Mouse (Mus musculus) cerebral cortex, adult 2 months (tissue): ENCODE data around the gene Prodh2.

Experiments
- WGBS: fragments of 180-500 bp; shearing (Covaris S2); methylation state at CpG from one replicate; pipeline ENCODE4 v1.1.7; 2018; 5-methylcytosine and 5-hydroxymethylcytosine counted together

Gene Prodh2

DNA sequence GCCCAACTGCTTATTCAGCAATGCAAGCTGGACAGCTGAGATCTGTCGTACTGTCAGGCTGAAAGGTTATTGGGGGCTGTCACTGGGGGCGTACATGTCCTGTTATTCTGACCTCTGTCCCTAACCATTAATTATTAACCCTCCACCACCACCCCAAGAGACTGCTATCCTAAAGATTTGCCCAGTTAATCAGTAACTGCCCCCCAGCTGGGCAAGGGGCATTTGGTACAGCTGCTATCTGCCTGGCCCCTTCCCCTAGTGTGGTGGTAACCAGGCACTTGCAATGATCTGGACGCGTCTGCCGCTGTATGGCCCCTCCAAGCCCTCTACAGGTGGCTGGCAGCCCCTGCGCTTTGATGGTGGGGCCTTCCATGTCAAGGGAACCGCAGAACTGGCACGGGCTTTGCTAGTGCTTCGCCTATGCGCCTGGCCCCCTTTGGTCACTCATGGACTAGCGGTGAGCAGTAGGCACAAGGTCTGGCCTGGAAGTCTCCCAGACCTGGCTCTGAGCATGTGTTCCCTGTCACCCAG is at the start of gene Prodh2:
Prodh2 (plus strand) TSS at position 222 of the 531 bp plus-strand sequence.
- 80% methylated on average over 11 of the region's 11 CpGs for WGBS

DNA sequence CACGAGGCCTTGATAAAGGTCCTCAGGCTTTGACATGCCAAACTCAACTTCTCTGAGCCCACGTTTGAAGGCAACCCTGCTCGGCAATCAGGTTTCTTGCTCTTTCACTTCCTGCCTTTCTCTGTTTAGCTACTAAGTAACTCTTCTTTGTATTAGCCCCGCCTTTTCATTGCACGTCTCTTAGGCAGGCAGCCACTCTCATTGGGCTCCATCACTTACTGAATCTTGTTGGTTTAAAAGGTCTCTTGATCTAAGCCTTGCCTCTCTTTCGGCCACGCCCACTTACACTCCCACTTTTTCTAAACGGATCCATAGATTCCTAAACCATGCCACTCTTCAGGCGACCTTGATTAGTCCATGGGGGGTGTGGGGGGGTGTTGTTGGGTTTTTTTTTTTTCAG is 49.7 kb upstream of the Prodh2 start:
- 21% methylated on average over 9 of the region's 9 CpGs for WGBS

DNA sequence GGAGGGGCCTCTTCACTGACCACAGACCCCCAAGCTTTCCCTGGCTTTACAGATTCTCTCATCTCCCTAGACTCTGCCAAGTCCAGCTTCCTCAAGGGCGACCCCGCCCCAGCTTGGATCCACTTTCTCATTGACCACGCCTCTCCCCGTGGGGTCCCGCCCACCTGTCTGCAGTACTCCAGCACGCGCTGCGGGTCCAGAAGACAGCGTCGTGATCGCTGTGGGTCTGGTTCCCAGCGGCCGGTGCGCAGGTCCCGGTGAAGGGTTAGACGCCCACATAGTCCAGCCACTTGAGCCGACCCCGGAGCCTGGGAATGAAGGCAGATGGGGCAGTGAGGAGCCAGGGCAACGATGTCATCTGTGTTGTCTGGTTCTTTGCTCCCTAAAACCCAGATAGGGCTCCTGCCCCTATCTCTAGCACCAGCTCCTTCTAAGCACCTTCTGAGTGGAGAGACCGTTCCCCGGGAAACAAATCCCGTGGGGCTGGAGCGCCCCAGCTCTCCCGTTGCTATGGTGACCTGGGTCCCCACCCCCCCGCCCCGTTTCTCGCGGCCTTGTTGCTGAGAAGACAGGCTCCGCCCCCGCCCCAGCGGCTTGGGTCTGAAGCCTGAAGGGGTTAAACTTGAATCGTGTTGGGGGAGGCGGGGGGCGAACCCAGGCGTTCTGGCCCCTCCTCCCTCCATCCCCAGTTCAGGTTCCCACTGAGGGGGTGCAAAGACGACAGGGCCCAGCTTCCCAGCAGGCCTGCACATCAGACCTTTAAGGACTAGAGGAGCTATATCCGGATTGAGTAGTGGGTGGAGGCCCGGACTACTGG is 49.1 kb upstream of the Prodh2 start:
- WGBS: 1% methylated on average over 37 of the region's 38 CpGs

DNA sequence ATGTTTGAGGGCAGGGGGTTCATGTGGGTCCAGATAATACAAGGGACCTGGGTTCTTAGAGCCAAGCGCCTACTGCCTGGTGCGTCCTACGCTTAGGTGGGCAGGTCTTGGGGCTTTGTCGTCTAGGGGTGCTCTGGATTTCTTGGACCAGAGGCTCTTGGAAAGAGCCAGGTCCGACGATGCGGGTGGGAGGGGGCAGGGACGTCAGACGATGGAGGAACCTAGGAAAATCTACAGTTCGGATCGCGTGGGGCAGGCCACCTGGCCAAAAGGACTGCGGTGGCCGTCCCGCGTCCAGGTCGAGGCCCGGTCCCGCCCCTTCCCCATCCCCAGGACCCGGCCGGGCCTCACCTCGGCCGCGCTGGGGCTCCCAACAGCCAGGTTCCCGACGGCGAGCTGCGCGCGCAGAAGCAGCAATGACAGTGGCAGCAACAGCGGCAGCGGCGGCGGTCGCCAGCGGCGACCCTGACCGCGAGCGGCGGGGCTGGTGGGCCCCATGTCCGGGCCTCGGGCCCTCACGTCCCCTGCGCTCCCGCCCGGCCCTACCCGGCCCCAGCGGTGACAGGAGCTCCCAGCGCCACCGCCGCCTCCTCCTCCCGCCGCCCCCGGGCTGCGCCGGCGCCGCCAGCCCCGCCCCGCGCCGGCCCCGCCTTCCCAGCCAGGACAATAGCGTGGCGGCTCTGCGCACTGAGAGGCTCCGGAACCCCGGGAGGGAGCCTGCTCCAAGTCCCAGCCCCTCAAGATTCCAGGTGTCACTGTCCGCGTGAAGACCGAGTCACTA is 48.3 kb upstream of the Prodh2 start, which contains the start of gene Aplp1:
Aplp1 (minus strand) TSS at position 565 of the 781 bp plus-strand sequence.
- WGBS: under 1% methylated on average over 69 of the region's 72 CpGs

DNA sequence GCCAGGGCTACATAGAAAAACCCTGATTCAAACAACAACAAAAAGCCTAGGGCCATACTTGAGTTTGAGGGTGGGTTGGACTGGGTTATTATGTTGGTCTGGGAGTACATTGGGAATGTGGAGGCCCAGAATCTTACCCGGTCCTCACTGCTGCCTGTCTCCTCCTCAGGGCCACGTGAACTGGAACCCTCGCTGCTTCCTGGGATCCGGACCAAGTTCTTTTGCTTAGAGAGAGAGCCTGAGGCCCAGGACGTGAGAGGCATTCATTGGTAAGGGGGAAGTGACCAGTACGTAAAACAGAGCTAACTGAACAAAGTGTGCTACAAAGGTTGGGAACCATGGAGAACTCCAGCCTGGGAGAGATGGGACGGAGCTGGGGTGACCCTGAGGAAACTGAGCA is 43.2 kb upstream of the Prodh2 start:
- WGBS: 61% methylated on average over 7 of the region's 7 CpGs

DNA sequence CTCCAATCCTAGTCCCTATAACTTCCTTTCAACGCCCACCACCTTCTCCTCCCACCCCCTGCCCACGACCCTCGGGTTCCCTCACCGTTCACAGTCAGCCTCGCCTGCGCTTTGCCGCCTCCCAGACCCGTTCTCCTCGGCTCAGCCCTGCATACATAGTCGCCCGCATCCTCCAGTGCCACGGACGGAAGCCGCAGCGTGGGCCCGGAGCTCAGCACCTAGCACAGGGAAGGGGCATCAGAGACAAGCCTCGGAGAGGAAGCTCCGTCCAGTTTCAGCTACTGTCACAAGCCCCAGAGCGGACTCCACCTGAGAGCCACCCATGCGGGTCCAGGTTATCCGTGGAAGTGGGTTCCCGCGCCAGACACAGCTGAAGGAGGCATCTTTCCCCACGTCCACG is 40.1 kb upstream of the Prodh2 start:
- 21% methylated on average over 25 of the region's 25 CpGs for WGBS

DNA sequence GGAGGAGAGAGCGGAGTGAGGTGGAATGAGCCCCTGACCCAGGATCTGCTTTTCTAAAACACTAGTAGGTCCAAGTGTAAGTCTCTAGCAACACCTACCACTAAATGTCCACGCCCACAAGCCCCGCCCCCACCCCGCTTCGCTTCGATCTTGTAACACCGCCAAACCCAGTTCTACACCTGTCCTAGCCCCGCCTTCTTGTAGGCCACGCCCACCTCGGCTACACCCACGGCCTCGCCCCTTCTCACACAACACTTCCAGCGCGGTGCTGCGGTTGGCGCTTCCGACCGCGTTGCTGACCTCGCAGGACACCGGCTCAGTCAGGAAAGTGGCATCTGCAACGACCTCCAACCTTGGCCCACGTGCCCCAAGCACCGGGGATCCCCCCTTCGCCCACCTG is 39.7 kb upstream of the Prodh2 start:
- WGBS: 4% methylated on average over 25 of the region's 25 CpGs

DNA sequence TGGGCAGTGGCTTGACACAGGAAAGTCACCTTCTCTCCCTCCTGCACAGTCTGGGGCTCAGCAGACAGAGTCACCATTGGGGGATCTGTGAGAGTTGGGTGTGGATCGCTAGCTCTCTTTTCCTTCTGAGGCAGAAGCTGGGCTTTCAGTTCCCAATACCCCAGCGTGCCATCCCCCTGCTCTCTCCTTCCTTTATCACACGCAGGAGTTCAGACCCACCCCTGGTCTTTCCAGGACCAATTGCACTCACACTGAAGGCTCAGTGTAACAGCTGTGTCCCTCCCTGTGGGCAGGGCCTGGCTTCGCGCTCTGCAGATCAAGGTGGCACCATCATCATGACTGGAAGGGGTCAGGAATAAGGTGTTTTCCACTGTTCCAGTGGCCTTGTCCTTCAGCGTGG is 39.2 kb upstream of the Prodh2 start:
- WGBS: 30% methylated on average over 6 of the region's 6 CpGs

DNA sequence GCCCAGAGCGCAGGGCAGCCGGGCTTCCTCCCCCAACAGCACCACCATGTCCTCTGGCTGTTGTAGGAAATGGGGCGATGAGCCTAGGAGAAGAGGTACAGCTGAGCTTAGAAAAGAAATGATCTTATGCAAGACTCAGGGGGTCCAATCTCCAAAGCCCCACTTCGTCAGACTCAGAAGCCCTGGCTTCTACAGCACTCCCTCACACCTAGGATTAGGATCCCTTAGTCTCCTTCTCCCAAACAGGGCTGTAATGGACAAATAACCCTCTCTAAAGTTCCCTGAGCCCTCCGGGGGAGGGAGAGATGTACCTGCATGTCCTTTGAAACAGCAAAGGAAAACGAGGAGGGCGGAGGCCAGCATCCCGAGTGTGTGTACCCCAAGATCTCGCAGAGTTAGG is 36.9 kb upstream of the Prodh2 start:
- 3% methylated on average over 9 of the region's 9 CpGs for WGBS

DNA sequence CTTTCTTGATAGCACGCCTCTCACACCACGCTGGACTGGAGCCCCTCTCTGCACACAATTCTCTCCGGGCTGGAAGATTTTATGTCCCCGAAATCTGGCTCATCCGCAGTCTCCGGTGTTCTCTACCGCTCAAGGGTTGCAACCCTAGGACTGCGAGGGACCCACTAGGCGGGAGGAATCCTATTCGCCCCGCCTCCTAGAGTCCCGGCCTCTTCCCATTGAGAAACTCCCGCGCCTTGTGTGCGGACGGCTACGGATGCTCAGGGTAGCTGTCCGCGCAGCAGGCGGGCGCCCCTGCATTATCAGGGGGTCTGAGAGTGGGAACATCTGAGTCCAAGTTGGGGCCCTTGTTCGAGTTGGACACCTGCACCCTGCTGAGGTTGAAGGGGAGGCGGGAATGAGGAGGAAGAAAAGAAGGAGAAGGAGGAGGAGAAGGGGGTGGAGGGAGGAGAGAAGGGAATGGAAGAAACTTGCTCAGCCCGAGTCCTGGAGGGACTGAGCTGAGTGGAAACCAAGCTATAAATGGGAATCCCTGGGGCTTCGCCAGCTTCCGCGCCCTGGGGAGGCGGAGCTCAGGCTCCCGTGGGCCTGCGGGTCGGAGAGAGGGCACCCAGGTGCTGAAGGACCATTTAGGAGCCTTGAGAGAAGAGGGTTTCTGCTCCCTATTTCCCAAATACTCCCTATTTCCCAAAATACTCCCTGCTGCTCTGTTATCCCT is 36.4 kb upstream of the Prodh2 start:
- WGBS: 1% methylated on average over 31 of the region's 31 CpGs

DNA sequence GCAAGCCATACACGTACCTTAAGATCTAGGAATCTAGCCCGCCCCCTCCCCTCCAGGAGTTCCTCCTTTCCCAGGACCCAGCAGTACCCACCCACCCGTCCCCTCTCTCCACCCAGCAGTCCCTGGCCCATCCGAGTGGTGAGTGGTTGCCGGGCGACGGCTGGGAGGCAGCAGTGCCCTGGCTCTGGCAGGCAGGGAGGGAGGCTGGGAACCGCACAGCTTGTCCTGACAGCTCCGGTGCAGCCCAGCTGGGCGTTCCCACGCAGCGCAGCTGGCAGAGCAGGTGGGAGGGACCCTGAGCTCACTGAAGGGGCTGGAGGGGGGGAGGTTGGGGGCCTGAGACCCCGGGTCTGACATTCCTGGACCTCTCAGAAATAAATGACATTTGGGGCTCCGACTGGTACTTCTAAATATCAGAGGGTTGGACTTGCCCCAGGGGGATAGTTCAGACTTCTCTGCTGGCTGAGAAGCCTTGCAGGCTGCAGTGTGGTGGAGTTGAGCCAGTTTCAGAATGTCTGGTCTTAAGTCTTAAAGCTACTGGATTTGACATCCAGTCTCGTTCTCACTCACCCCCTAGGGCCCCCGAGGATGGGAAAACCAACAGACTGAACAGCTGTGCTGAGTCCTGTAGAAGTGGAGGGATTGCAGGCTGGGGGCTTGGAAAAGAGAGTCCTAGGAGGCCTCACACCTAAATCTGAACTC is 35.6 kb upstream of the Prodh2 start, which contains the start of the genes Kirrel2 and Nphs1:
Kirrel2 (minus strand) TSS at position 62 of the 702 bp plus-strand sequence.
Nphs1 (plus strand) TSS at position 687 of the 702 bp plus-strand sequence.
- WGBS: 2% methylated on average over 16 of the region's 16 CpGs

DNA sequence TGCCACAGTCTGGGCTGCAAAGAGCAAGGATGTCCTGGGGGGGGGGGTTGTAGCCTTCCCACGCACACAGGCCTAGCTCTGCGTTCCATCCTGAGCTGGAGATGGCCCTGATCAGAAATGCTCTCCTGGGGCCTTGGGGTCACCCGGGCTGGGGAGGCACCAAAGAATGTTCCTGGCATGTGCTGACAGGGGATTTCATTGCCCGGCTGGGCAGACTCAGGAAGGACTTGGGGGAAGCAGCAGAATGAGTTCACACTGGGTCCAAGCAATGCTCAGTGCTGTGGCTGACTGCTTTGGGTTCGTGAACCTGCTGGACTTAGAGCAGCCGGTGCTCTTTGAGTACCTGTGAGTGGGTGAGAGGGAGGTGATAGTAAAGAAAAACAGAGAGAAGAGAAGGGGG is 33.9 kb upstream of the Prodh2 start:
- WGBS: 61% methylated on average over 6 of the region's 6 CpGs

DNA sequence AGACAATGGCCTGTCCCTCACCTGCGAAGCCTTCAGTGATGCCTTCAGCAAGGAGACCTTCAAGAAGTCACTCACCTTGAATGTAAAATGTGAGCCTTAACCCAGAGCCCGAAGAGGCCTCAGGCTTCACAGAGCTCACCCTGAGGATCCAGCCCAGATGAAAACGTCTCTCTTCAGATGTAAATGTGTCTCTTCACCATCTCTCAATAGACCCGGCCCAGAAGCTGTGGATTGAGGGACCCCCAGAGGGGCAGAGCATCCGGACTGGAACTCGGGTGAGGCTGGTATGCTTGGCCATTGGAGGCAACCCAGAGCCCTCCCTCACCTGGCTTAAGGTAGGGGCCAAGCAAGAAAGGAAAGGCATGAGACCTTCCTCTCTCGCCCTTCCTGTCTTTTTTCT is 29.9 kb upstream of the Prodh2 start:
- 59% methylated on average over 7 of the region's 7 CpGs for WGBS

DNA sequence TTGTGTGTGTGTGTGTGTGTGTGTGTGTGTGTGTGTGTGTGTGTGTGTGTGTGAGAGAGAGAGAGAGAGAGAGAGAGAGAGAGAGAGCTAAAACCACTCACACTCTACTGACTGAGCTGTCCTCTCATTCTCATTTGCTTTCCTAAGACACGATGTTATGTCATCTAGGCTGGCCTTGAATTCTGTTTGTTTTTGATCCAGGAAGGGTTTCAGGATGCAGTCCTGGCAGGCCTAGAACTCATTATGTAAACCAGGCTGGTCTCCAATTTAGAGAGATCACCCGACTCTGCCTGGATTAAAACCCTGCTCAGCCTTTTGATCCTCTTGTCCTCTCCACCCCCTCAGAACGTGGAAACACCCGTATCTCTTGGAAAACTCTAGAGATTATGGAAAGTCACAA is 29.4 kb upstream of the Prodh2 start:
- WGBS: 48% methylated on average over 4 of the region's 4 CpGs

DNA sequence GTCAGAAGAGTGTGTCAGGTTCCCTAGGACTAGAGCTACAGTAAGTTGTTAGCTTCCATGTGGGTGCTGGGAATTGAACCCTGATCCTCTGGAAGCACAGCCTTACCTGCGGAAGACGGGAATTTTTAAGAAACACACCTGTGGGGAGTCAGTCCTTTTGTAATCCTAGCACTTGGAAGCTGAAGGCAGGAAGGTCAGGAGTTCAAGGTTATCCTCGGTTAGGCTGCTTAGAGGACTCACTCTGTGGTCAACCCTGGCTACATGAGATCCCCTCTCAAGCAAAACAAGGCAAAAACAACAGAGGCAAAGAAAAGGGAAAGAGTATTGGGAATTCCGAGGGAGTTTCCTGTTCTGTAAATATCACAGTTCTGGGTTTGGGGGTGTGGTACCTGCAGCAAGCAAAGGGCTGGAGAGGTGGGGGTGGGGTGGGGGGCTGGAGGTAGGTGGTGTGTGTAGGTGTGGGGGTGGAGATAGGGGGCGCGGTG is 28.6 kb upstream of the Prodh2 start:
- 27% methylated on average over 6 of the region's 6 CpGs for WGBS

DNA sequence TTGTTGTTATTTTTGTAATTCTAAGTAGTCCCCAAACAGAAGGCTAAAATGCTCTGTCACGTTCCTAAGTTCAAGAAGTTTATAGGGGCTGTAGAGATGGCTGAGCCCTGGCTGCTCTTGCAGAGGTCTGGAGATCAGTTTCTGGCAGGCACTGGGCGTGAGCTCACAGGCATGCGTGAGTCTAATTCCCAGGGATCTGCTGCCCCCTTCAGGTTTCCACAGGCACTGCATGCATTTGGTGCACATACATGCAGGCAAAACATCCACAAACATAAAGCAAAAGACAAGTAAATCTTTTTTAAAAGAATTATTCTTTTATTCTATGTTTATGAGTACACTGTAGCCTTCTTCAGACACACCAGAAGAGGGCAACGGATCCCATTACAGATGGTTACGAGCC is 21.0 kb upstream of the Prodh2 start:
- WGBS: 53% methylated on average over 5 of the region's 5 CpGs

DNA sequence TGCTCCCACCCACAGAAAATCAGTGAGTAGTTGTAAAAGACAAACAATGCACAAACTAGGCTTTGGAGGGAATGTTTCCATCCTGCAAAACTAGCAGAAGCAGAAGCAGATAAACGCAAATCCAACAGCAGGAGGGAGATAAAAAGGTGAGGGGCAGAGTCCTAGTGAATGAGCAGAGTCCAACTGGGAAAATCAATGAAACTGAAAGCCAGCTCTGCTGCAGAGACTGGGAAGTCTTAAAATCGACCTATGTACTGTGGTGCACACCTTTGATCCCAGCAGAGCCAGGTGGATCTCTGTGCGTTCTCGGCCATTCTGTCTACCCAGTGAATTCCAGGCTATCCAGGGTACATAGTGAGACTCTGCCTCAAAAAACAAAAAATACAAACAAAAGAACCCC is 18.4 kb upstream of the Prodh2 start:
- 82% methylated on average over 4 of the region's 4 CpGs for WGBS

DNA sequence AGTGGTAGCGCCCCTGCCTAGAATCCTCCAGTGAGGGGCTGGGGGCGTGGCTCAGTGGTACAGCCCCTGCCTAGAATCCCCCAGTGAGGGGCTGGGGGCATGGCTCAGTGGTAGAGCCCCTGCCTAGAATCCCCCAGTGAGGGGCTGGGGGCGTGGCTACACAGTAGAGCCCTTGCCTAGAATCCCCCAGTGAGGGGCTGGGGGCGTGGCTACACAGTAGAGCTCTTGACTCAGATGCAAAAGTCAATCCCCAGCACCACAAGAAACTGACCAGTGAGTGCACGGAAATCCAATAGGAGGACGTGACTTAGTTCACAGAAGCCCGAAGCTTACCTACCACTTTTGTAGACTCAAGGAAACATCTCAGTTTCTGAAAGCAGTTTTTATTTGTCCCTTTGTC is 17.3 kb upstream of the Prodh2 start:
- 86% methylated on average over 7 of the region's 7 CpGs for WGBS

DNA sequence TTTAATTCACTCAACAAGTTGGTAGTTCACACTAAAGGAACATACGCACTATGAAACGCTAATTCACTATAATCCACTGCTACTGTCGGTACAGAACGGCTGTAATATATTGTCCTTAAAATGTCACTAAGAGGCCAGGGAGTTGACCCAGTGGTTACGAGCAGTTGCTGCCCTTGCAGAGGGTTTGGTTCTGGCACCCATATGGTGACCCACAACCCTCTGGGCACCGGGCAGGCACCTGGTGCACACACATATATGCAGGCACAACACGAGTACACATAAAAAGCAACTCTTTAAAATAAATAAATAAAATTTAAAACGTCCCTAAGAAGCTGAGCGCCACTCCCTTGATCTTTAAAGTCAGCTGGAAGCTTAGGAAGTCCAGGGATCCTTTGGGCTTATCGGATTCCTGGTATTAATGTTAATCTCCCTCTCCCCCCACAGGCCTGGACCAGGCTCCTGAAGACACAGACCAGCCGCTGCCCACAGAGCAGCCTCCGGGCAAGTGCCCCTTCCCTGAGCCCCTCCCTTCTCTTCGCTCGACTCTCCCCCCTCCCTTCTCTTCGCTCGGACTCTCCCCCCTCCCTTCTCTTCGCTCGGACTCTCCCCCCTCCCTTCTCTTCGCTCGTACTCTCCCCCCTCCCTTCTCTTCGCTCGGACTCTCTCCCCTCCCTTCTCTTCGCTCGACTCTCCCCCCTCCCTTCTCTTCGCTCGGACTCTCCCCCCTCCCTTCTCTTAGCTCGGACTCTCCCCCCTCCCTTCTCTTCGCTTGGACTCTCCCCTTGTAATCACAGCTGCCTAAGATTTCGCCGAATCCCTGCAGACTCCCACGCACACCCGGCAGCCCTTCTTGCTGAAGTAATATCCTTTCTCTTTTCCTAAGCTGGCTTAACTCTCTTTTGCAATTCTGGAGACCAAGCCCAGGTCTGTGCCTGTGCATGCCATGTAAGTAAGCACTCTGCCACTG is 15.7 kb upstream of the Prodh2 start:
- 9% methylated on average over 29 of the region's 32 CpGs for WGBS

DNA sequence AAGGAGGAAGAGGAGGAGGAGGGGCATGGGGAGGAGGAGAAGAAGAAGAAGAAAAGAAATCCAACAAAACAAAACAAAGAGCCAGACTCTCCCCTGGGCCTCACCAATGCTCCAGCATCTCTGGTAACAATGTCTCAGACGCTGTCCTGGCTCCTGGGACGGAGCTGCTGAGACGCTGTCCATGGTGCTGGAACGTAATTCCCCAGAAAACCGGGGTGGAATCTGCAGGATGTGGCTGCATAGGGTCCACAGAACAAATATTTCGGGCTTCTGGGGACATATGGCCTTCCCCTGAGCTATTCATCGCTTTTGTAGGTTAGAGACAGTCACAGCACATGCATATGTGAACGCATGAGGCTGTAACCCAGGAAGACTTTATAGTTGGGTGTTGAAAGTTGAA is 9.2 kb upstream of the Prodh2 start:
- 39% methylated on average over 8 of the region's 8 CpGs for WGBS
